Mouse (Mus musculus) 3T3-L1 (cell line): ENCODE data around the gene Fgf2.

Experiments used
- DNase-seq: peaks from one replicate; pipeline ENCODE4 v3.0.0-alpha.2; 2015; ENCODE audit warnings: low read depth, low spot score

Fgf2 gene

GRCm38 (mm10) chr3:37414413-37414960 is 66.3 kb downstream of the Fgf2 start:
- DNase-seq: peak; percentile 96

GRCm38 (mm10) chr3:37418341-37418740 is 70.2 kb downstream of the Fgf2 start:
- DNase-seq: peak; percentile 27

GRCm38 (mm10) chr3:37418961-37419457 is 70.9 kb downstream of the Fgf2 start:
- peak; percentile 76 for DNase-seq

GRCm38 (mm10) chr3:37419458-37419991 is 71.4 kb downstream of the Fgf2 start, which contains the start of gene Spata5:
TSS of gene Spata5 (plus strand) at chr3:37419896.
- peak; percentile 99 for DNase-seq

GRCm38 (mm10) chr3:37420072-37420471 is 71.9 kb downstream of the Fgf2 start, which contains the start of gene Nudt6:
TSS of gene Nudt6 (minus strand) at chr3:37420211.
- DNase-seq: peak; percentile 89

- DNase-seq: peak; percentile 57
Observed at GRCm38 (mm10) chr3:37420641-37421040, 72.5 kb downstream of the Fgf2 start.

GRCm38 (mm10) chr3:37421179-37421578 is 73.0 kb downstream of the Fgf2 start:
- DNase-seq: peak; percentile 40

- DNase-seq: no peak
Observed at GRCm38 (mm10) chr3:37426069-37426468, 77.9 kb downstream of the Fgf2 start.

GRCm38 (mm10) chr3:37430359-37430758 is 82.2 kb downstream of the Fgf2 start:
- no peak for DNase-seq

GRCm38 (mm10) chr3:37439770-37440169 is 91.6 kb downstream of the Fgf2 start:
- DNase-seq: no peak

- DNase-seq: no peak
Observed at GRCm38 (mm10) chr3:37443409-37443808, 95.3 kb downstream of the Fgf2 start.

GRCm38 (mm10) chr3:37455992-37456391 is 107.8 kb downstream of the Fgf2 start:
- no peak for DNase-seq
